Mouse (Mus musculus): Measurements from ENCODE around the gene Adora2a. TPM values are rescaled to one million over a fixed set of nuclear protein-coding genes. Genes with fewer than 3 reads are reported as not detected.

The Adora2a gene
- total and polyA plus RNA-seq, 3 experiments, result 0.04 TPM; not detected in 2

- H3K4me1 ChIP-seq (ENCODE audit: control insufficient read depth in 1 of 2, insufficient read depth in 2 of 2, low read length in 2 of 2), result no peaks in the 10 kb centered on the region
- no peaks in the 10 kb centered on the region for H3K79me2 ChIP-seq (ENCODE audit: control insufficient read depth, insufficient read depth, low read length, poor library complexity)
- no peak for DNase-seq (ENCODE audit: low read depth, low spot score)
- H3K36me3 ChIP-seq (ENCODE audit: control insufficient read depth in 1 of 2, insufficient read depth in 2 of 2, low read length in 2 of 2), result no peaks in the 10 kb centered on the region
- no peak overlapping the region for H3K27ac ChIP-seq (ENCODE audit: control insufficient read depth, low read depth, low read length)
- no peak overlapping the region for H3K9ac ChIP-seq (ENCODE audit: control insufficient read depth, low read depth, low read length, poor library complexity, severe bottlenecking)
- H3K4me3 ChIP-seq (ENCODE audit: control insufficient read depth in 1 of 2, insufficient read depth in 1 of 2, low read depth in 2 of 2, low read length in 2 of 2), result no peak overlapping the region
- H3K27me3 ChIP-seq (ENCODE audit: control insufficient read depth in 1 of 2, insufficient read depth in 2 of 2, low read length in 2 of 2), result no peaks in the 10 kb centered on the region
- H3K9me3 ChIP-seq (replicated peaks; ENCODE audit: insufficient read depth, low read length), result no peaks in the 10 kb centered on the region
- TF ChIP-seq KAT2A (conservative IDR thresholded peaks at IDR 0.05; ENCODE audit: low read depth, low read length) (no peak), E2F4 (IDR thresholded peaks at IDR 0.05; ENCODE audit: borderline replicate concordance, low read depth, low read length) (no peak), RCOR1 (IDR thresholded peaks at IDR 0.05; ENCODE audit: low read depth, low read length) (no peak)
These were observed 18.4 kb downstream of the Adora2a start for GRCm38 (mm10) chr10:75335075-75335474.

GRCm38 (mm10) chr10:75337231-75337630 lies 20.6 kb downstream of the Adora2a start:
- H3K9ac ChIP-seq (ENCODE audit: control insufficient read depth, low read depth, low read length, poor library complexity, severe bottlenecking), result no peak overlapping the region
- H3K4me3 ChIP-seq (ENCODE audit: control insufficient read depth in 1 of 2, insufficient read depth in 1 of 2, low read depth in 2 of 2, low read length in 2 of 2), result no peak overlapping the region
- no peak overlapping the region for H3K27ac ChIP-seq (ENCODE audit: control insufficient read depth, low read depth, low read length)
- no peaks in the 10 kb centered on the region for H3K9me3 ChIP-seq (replicated peaks; ENCODE audit: insufficient read depth, low read length)
- H3K27me3 ChIP-seq (ENCODE audit: control insufficient read depth in 1 of 2, insufficient read depth in 2 of 2, low read length in 2 of 2), result no peaks in the 10 kb centered on the region
- no peaks in the 10 kb centered on the region for H3K79me2 ChIP-seq (ENCODE audit: control insufficient read depth, insufficient read depth, low read length, poor library complexity)
- no peaks in the 10 kb centered on the region for H3K36me3 ChIP-seq (ENCODE audit: control insufficient read depth in 1 of 2, insufficient read depth in 2 of 2, low read length in 2 of 2)
- no peaks in the 10 kb centered on the region for H3K4me1 ChIP-seq (ENCODE audit: control insufficient read depth in 1 of 2, insufficient read depth in 2 of 2, low read length in 2 of 2)
- TF ChIP-seq UBTF (IDR thresholded peaks at IDR 0.05; ENCODE audit: borderline replicate concordance, insufficient read depth, low read depth, low read length) (no peak), POLR2AphosphoS5 (IDR thresholded peaks at IDR 0.05; ENCODE audit: borderline replicate concordance, low read depth, low read length) (no peak)
- DNase-seq (ENCODE audit: low read depth, low spot score), result no peak

GRCm38 (mm10) chr10:75338852-75339251 lies 22.2 kb downstream of the Adora2a start:
- no peak overlapping the region for H3K27ac ChIP-seq (ENCODE audit: control insufficient read depth, low read depth, low read length)
- no peaks in the 10 kb centered on the region for H3K36me3 ChIP-seq (ENCODE audit: control insufficient read depth in 1 of 2, insufficient read depth in 2 of 2, low read length in 2 of 2)
- no peak overlapping the region for H3K9ac ChIP-seq (ENCODE audit: control insufficient read depth, low read depth, low read length, poor library complexity, severe bottlenecking)
- H3K27me3 ChIP-seq (ENCODE audit: control insufficient read depth in 1 of 2, insufficient read depth in 2 of 2, low read length in 2 of 2), result no peaks in the 10 kb centered on the region
- no peaks in the 10 kb centered on the region for H3K79me2 ChIP-seq (ENCODE audit: control insufficient read depth, insufficient read depth, low read length, poor library complexity)
- no peaks in the 10 kb centered on the region for H3K9me3 ChIP-seq (replicated peaks; ENCODE audit: insufficient read depth, low read length)
- no peaks in the 10 kb centered on the region for H3K4me1 ChIP-seq (ENCODE audit: control insufficient read depth in 1 of 2, insufficient read depth in 2 of 2, low read length in 2 of 2)
- peak; percentile 15 for DNase-seq (ENCODE audit: low read depth, low spot score)
- H3K4me3 ChIP-seq (ENCODE audit: control insufficient read depth in 1 of 2, insufficient read depth in 1 of 2, low read depth in 2 of 2, low read length in 2 of 2), result no peak overlapping the region
- TF ChIP-seq MXI1 (IDR thresholded peaks at IDR 0.05; ENCODE audit: low read depth, low read length) (no peak), CTCF (IDR thresholded peaks at IDR 0.05 in 2 of 3, conservative IDR thresholded peaks at IDR 0.05 in 1 of 3; ENCODE audit: control insufficient read depth in 1 of 3, insufficient read depth in 1 of 3, low read depth in 2 of 3, low read length in 3 of 3, poor library complexity in 1 of 3, severe bottlenecking in 1 of 3) (no peak), KAT2A (conservative IDR thresholded peaks at IDR 0.05; ENCODE audit: low read depth, low read length) (no peak), E2F4 (IDR thresholded peaks at IDR 0.05; ENCODE audit: borderline replicate concordance, low read depth, low read length) (no peak), TCF12 (IDR thresholded peaks at IDR 0.05; ENCODE audit: low read depth, low read length) (no peak), MAFK (IDR thresholded peaks at IDR 0.05; ENCODE audit: borderline replicate concordance, low read depth, low read length) (no peak), BHLHE40 (IDR thresholded peaks at IDR 0.05; ENCODE audit: borderline replicate concordance, low read depth, low read length) (no peak), MEF2A (IDR thresholded peaks at IDR 0.05; ENCODE audit: extremely low read depth, insufficient replicate concordance, low read depth, low read length, poor library complexity, severe bottlenecking) (no peak), GATA1 (IDR thresholded peaks at IDR 0.05; ENCODE audit: low read depth, low read length) (no peak), TAL1 (IDR thresholded peaks at IDR 0.05; ENCODE audit: low read length) (no peak), EP300 (IDR thresholded peaks at IDR 0.05; ENCODE audit: low read depth in 1 of 2, low read length in 2 of 2) (no peak), NRF1 (IDR thresholded peaks at IDR 0.05; ENCODE audit: insufficient read depth, low read depth, low read length, poor library complexity, severe bottlenecking) (no peak), ETS1 (IDR thresholded peaks at IDR 0.05; ENCODE audit: low read depth, low read length) (no peak), MYC (IDR thresholded peaks at IDR 0.05; ENCODE audit: low read depth, low read length) (no peak), USF1 (IDR thresholded peaks at IDR 0.05; ENCODE audit: low read depth, low read length) (no peak), SMC3 (IDR thresholded peaks at IDR 0.05; ENCODE audit: low read depth, low read length) (no peak), GABPA (IDR thresholded peaks at IDR 0.05; ENCODE audit: low read depth, low read length) (no peak)
